Mouse (Mus musculus): ENCODE data around the gene Obscn. TPM values are rescaled to one million over a fixed set of nuclear protein-coding genes. Genes with fewer than 3 reads are reported as not detected.

The Obscn gene
- polyA plus RNA-seq, 1 experiment from 2014 or later = 0.42 TPM

DNA sequence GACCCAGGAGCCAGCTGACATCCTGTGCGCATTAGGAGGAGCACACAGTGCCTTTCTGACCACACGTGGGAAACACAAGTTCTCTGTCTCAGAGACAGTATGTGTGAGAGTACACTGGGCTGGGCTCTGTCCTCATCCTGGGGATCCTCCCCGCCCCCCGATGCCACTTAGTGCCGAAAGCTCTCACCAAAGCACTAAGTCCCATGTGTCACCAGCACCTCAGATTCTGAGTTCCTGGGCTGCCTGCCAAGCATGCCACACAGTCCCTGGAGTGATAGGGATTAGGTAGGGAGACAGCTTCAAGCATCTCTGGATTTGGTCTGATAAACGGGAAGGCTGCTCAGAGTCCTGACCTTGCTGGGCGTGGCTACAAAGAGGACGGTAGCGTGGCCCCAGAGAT lies 145.4 kb downstream of the Obscn start:
- peaks cover 49% of the 10 kb centered on the region for H3K36me3 ChIP-seq
- H3K9me3 ChIP-seq = no peaks in the 10 kb centered on the region
- no peak overlapping the region for H3K4me2 ChIP-seq (replicated peaks)
- no peak for ATAC-seq (ENCODE audit: low FRiP score, low read depth)
- 88% methylated on average over 9 of the region's 9 CpGs for WGBS
- H3K27ac ChIP-seq = no peak overlapping the region
- H3K4me3 ChIP-seq = no peak overlapping the region
- H3K27me3 ChIP-seq (replicated peaks) = peaks cover 25% of the 10 kb centered on the region
- peaks cover 10% of the 10 kb centered on the region; the same call in 1 of the 2 replicates for H3K4me1 ChIP-seq
- H3K9ac ChIP-seq = no peak overlapping the region

DNA sequence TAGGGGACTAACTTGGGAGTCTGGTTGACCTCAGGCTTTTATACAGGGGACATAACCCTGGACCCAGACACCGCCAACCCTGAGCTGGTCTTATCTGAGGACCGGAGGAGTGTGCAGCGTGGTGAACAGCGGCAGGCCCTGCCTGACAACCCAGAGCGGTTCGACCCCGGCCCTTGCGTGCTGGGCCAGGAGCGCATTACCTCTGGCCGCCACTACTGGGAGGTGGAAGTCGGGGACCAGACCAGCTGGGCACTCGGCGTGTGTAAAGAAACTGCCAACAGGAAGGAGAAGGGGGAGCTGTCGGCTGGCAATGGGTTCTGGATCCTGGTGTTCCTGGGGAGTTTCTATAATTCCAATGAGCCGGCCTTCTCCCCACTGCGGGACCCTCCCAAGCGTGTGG lies 146.1 kb downstream of the Obscn start:
- Histone ChIP-seq H3K27ac (no peak overlapping the region), H3K4me1 (peaks cover 10% of the 10 kb centered on the region; the same call in 1 of the 2 replicates), H3K9ac (no peak overlapping the region), H3K4me2 (replicated peaks) (no peak overlapping the region), H3K27me3 (replicated peaks) (peaks cover 19% of the 10 kb centered on the region), H3K36me3 (peaks cover 56% of the 10 kb centered on the region), H3K9me3 (no peaks in the 10 kb centered on the region), H3K4me3 (no peak overlapping the region)
- 91% methylated on average over 17 of the region's 17 CpGs for WGBS
- ATAC-seq (ENCODE audit: low FRiP score, low read depth) = no peak

DNA sequence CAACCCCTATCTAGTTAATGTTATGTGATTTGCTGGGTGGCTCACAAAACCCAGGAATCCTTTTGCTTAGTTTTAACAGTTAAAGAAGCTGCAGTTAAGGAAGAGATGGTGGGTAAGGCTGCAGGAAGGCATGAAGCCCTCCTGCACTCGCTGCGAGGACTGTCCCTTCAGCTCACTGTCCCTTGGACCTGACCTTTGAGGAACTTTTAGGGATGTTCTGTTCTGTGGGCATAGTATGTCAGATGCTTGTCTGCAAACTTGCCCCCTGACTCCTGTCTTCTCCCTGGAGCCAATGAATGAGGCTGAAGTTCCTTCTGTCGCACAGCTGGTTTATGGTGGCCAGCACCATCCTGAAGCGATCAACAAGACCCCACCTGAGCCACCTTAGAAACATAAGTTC lies 147.0 kb downstream of the Obscn start:
- 95% methylated on average over 4 of the region's 4 CpGs for WGBS

DNA sequence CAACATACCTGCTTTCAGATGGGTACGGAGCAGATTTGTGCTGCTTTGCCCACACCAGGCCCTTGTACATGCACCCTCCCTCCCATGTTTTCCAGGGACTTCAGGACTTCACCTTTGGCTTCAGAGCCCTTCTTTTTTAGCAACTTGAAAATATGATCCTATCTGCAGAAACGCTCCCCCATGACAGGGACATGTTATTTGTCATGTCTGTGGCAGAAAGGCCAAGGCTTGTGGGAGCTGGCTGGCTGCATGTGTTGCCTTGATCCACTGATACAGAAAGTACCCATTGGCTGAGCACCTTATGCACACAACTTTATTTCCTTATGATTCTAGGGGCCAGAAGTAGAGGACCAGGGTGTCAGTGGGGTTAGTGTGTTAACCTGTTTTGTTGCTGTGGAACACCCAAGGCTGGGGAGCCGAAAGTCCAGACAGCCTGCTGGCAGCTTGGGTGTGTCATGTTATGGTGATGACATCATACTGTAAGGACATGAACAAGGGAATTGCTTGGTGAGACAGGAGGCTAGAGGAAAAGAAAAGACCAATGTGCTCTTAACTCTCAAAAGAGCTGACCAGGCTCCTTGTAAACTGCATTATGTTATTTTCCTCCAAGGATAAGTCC lies 150.8 kb downstream of the Obscn start:
- H3K4me3 ChIP-seq = no peak overlapping the region
- H3K4me1 ChIP-seq = peaks cover 12% of the 10 kb centered on the region
- H3K9me3 ChIP-seq = no peaks in the 10 kb centered on the region
- no peak overlapping the region for H3K9ac ChIP-seq
- WGBS = 98% methylated on average over 3 of the region's 3 CpGs
- H3K27ac ChIP-seq = no peak overlapping the region
- ATAC-seq (ENCODE audit: low FRiP score, low read depth) = no peak
- H3K36me3 ChIP-seq = peaks cover 78% of the 10 kb centered on the region
- H3K4me2 ChIP-seq (replicated peaks) = no peak overlapping the region
- H3K27me3 ChIP-seq (replicated peaks) = no peaks in the 10 kb centered on the region

More for the DNA sequence above, 147.0 kb downstream of the Obscn start:
- Histone ChIP-seq H3K27me3 (replicated peaks) (peaks cover 9% of the 10 kb centered on the region), H3K9ac (no peak overlapping the region), H3K36me3 (peaks cover 65% of the 10 kb centered on the region), H3K27ac (no peak overlapping the region), H3K4me3 (no peak overlapping the region), H3K4me1 (peaks cover 3% of the 10 kb centered on the region; the same call in 1 of the 2 replicates), H3K9me3 (no peaks in the 10 kb centered on the region), H3K4me2 (replicated peaks) (no peak overlapping the region)
- ATAC-seq (ENCODE audit: low FRiP score, low read depth) = no peak

DNA sequence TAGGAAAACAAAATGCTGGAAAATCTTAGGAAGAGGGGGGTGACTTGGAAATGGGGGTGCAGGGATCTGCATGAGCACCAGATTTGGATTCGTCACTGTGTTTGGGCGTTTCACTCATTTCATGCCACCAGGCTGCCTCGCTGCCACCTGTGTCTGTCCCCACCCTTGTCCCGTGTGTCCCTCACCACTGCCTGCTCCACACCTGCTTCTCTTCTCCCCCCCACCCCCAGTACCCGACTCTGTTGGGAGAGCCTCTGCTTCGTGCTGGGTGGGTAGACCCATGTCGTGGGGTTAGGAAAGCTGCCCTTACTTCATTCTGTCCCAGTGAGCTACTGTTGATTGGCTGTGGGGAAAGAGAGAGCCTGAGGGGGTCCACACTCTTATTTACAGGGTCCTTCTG lies 151.5 kb downstream of the Obscn start:
- ATAC-seq (ENCODE audit: low FRiP score, low read depth) = no peak
- Histone ChIP-seq H3K9me3 (no peaks in the 10 kb centered on the region), H3K4me1 (peaks cover 19% of the 10 kb centered on the region), H3K4me3 (no peak overlapping the region), H3K36me3 (peaks cover 71% of the 10 kb centered on the region), H3K4me2 (replicated peaks) (no peak overlapping the region), H3K27me3 (replicated peaks) (no peaks in the 10 kb centered on the region), H3K27ac (no peak overlapping the region), H3K9ac (no peak overlapping the region)
- 94% methylated on average over 7 of the region's 7 CpGs for WGBS

DNA sequence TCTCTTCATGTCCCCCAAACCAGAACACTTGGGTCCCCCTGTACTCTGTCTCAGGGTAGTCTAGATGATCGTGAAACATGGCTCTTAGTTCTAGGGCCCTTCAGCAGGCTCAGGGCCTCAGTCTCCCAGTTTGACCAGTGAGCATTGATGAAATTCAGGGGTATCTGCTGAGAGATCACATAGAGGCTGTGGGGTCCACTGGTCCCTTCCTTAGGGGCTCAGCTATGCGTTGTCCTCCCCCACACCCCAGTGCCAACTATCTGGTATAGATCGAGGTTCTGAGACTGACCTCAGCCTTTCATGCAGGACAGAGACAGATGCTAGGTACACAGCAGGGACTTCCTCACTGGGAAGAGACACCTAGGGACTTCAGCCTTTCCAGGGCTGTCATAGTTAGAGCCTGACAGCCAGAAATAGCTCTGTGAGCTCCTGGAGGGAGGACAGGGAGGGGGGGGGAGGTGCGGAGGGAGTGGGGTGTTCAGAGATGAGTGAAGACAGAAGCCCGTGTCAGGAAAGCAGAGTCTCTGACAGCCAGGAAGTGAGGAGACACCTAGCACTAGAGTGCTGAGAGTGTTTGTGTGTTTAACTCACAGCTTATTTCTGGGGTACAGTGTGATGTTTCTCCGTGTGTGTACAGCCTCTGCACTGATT lies 152.4 kb downstream of the Obscn start:
- H3K9me3 ChIP-seq = no peaks in the 10 kb centered on the region
- H3K27me3 ChIP-seq (replicated peaks) = no peaks in the 10 kb centered on the region
- no peak overlapping the region for H3K4me2 ChIP-seq (replicated peaks)
- ATAC-seq (ENCODE audit: low FRiP score, low read depth) = no peak
- peaks cover 28% of the 10 kb centered on the region for H3K4me1 ChIP-seq
- WGBS = 90% methylated on average over 6 of the region's 6 CpGs
- H3K36me3 ChIP-seq = peaks cover 62% of the 10 kb centered on the region
- no peak overlapping the region for H3K4me3 ChIP-seq
- H3K9ac ChIP-seq = no peak overlapping the region
- no peak overlapping the region for H3K27ac ChIP-seq

DNA sequence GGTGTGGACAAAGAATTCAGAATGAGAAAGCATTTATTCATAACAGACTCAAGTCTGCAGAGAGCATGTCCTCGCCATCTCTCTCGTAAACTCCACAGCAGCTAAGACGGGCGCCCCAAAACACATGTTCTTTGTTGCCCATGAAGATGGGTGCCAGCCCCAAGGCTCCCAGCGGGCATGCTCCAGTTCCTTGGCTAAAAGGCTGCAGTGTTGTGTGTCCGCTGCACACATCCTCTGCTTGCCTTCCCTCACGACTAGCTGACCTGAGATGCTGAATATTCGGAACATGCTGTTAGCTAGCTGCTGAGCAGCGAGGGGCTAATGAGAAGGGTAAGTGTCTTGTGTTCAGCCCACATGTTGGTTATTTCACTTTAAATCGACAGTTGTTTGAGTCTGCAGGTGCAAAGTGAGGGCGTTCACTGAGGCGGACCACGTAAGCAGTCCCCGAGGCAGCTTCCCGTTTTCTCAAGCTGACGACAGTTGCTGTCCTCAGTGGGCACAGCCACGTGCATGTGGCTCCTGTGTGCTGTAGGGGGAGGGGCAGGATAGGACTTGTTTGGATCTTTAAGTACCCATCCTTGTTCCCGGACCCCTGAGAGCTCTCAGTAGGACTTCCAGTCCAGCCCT lies 153.6 kb downstream of the Obscn start:
- peaks cover 32% of the 10 kb centered on the region for H3K4me1 ChIP-seq
- H3K4me3 ChIP-seq = no peak overlapping the region
- no peaks in the 10 kb centered on the region for H3K9me3 ChIP-seq
- no peaks in the 10 kb centered on the region for H3K27me3 ChIP-seq (replicated peaks)
- H3K27ac ChIP-seq = no peak overlapping the region
- WGBS = 88% methylated on average over 18 of the region's 18 CpGs
- no peak overlapping the region for H3K4me2 ChIP-seq (replicated peaks)
- peaks cover 51% of the 10 kb centered on the region for H3K36me3 ChIP-seq
- no peak overlapping the region for H3K9ac ChIP-seq
- no peak for ATAC-seq (ENCODE audit: low FRiP score, low read depth)

DNA sequence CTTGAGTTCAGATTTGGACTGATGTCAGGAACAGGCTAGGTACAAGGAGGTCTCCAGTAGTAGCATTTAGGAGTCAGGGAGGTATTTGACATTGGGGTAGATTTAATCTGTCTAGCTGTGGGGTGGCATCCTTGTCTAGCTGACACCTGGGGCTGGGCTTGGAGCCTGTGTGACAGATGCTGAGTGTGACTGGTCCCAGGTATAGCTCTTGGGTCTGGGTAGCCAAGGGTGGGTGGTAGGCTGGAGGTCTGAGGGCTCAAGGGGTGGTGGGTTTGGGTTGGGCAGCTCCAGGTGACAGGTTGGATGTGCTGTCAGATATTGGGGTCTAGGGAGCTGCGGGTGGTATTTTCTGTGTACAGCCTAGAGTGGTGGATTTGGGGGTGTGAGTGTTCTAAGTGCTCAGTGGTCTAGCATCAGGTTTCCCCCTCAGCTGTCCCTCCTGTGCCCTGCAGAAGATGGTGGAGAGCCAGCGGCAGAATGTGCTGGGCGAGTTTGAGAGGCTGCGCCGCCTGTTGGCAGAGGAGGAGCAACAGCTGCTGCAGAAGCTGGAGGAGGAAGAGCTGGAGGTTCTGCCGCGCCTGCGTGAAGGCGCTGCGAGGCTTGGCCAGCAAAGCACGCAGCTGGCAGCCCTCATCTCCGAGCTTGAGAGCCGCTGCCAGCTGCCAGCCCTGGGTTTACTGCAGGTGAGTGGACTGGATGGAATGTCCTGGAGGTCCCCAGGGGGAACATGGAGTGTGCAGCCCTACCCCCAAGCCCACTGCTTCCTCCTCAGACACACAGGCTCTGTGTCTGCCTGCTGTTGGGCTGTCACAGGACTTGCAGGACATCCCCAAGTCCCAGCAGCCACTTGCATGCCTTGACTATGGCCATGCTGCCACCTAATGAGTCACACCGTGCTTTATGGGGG lies 154.4 kb downstream of the Obscn start:
- WGBS = 58% methylated on average over 14 of the region's 14 CpGs
- H3K9me3 ChIP-seq = no peaks in the 10 kb centered on the region
- H3K4me1 ChIP-seq = peaks cover 38% of the 10 kb centered on the region
- 0 out of 2 replicates have a peak overlapping the region, but pooled peaks have one; percentile 3 for H3K9ac ChIP-seq
- H3K4me3 ChIP-seq = no peak overlapping the region
- H3K4me2 ChIP-seq (replicated peaks) = no peak overlapping the region
- no peaks in the 10 kb centered on the region for H3K27me3 ChIP-seq (replicated peaks)
- no peak overlapping the region for H3K27ac ChIP-seq
- no peak for ATAC-seq (ENCODE audit: low FRiP score, low read depth)
- peaks cover 43% of the 10 kb centered on the region for H3K36me3 ChIP-seq

DNA sequence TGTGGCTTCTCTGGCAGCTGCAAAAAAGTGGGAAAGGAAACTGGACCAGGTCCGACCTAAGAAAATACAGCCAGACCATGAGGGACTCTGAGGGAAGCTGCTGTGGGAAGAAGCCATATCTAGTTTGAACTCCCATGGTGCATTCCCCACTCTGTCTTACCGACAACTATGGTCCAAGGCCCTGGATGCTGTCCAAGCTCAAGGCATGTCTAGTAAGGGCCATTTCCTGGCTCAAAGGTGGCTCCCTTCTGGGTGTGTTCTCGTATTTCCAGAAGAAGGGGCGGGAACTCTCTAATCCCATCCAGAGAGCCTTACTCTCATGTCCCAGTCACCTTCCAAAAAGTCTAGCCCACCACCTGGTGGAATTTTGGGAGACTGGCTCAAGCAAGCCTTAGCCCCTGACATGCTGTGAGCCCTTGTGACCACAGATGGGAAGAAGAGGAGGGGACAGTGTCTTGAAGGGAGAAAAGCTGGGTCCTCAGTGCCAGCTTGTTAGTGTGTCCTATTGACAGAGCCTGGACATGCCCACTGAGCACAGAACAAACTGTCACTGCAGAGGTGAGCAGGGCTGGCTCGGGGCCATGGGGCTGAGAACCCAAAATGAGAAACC lies 155.7 kb downstream of the Obscn start:
- H3K36me3 ChIP-seq = peaks cover 31% of the 10 kb centered on the region
- H3K9ac ChIP-seq = no peak overlapping the region
- H3K4me2 ChIP-seq (replicated peaks) = peak overlapping the region; percentile 98
- WGBS = 79% methylated on average over 5 of the region's 5 CpGs
- no peaks in the 10 kb centered on the region for H3K27me3 ChIP-seq (replicated peaks)
- no peak overlapping the region for H3K27ac ChIP-seq
- H3K4me1 ChIP-seq = peaks cover 43% of the 10 kb centered on the region
- ATAC-seq (ENCODE audit: low FRiP score, low read depth) = no peak
- no peak overlapping the region for H3K4me3 ChIP-seq
- H3K9me3 ChIP-seq = no peaks in the 10 kb centered on the region

DNA sequence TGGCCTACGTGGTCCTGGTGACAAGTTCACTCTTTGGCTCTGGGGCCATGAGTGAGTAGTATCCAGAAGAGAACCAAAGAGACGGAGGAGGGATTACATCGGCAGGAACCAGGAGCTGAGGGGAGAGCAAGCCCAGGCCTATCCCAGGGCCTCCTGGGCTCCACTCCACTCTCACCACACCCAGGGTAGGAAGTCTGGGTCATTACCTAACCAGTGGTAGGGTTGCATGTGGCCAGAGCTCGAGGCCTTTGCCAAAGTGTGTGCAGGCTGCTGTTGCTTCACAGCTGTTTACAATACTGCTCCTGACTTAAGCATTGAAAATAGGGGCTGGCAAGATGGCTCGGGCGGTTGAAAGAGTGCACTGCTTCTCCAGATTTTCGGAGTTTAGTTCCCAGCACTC lies 156.5 kb downstream of the Obscn start:
- H3K4me2 ChIP-seq (replicated peaks) = peak overlapping the region; percentile 98
- peaks cover 43% of the 10 kb centered on the region for H3K4me1 ChIP-seq
- no peaks in the 10 kb centered on the region for H3K9me3 ChIP-seq
- WGBS = 84% methylated on average over 7 of the region's 7 CpGs
- peak overlapping the region; percentile 90; the same call in 1 of the 2 replicates for H3K9ac ChIP-seq
- no peaks in the 10 kb centered on the region for H3K27me3 ChIP-seq (replicated peaks)
- peak overlapping the region; percentile 3; the same call in 1 of the 2 replicates for H3K4me3 ChIP-seq
- no peak overlapping the region for H3K27ac ChIP-seq
- ATAC-seq (ENCODE audit: low FRiP score, low read depth) = no peak
- peaks cover 24% of the 10 kb centered on the region for H3K36me3 ChIP-seq

DNA sequence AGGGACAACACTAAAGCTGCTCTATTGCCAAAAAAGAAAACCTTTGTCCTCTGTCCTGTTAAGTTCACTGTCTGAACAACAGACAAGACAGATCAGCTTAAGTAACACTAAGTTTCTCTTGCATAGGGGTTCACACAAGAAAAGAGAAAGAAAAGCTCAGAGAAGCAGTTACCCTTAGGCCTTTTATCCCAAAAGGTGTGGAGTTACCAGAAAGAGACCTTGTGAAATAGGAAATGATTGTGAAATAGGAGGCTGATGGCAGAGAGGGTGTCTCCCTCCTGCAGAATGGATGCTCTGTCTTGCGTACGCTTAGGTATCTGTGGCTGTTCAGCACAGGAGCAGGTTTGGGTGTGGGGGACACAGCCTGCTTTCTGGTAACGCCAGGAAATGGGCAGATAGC lies 157.0 kb downstream of the Obscn start:
- Histone ChIP-seq H3K27me3 (replicated peaks) (no peaks in the 10 kb centered on the region), H3K4me1 (peaks cover 43% of the 10 kb centered on the region), H3K36me3 (peaks cover 24% of the 10 kb centered on the region), H3K27ac (no peak overlapping the region), H3K9me3 (no peaks in the 10 kb centered on the region), H3K9ac (peak overlapping the region; percentile 90), H3K4me2 (replicated peaks) (peak overlapping the region; percentile 98), H3K4me3 (peak overlapping the region; percentile 96)
- WGBS = 85% methylated on average over 3 of the region's 3 CpGs
- no peak for ATAC-seq (ENCODE audit: low FRiP score, low read depth)

Measured in neural tube, embryonic 12.5 days (tissue).